Mouse (Mus musculus): ENCODE measurements around the gene Mageh1. TPM values are rescaled to one million over a fixed set of nuclear protein-coding genes. Genes with fewer than 3 reads are reported as not detected.
"Not testable (repeated sequence)": the region's sequence is repeated elsewhere in the genome, so short reads cannot be mapped to it uniquely, and the experiment has no call there.

Mageh1 gene
- polyA plus RNA-seq (2014; fragmentation: Nextera tagmentation; extraction: Ambion mirVana) = 32.6 and 46.9 TPM in 2 replicates

DNA sequence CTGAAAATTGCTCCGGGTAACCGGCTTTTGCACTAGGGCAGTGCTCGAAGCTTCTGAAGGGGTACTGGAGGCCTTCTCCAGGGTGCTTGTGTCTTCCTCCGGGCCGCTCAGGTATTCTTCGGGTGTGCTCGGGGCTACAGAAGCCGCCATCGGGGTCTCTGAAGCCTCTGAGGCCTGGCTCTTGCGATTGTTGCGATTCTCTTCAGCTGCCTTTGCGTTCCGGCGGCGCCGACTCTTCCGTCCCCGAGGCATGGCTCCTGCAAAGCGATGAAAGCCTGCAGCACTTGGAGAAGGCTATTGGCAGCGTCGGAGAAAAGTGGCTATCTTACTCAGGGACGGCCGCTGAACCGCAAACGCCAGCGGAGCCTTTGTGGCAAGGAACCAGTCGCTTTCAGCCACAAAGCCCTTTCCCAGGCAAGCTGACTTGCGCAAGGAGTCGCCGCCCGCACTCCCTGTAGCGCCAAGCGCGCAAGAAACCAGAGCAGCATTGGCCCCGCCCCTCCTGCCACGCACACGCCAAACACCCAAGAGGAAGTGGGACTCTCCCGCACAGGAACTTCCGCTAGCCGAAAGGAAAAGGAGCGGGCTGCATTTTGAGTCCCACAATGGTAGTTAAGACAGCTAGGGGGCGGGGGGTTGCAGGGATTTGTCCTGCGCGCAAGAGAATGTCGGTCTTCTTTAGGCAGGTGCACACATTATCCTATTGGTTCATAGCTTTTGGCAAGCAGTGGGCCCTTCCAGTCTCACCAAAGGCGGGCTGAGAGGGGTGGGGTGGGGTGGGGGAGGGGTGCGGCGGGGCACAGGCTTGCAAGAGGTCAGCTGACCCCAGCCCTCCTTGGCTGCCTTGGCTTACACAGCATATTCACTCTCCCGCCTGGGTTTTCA lies at the start of gene Mageh1:
Gene Mageh1, minus strand, starts transcription at position 489 of the 885 bp plus-strand sequence.
- Histone ChIP-seq H3K9me3 (replicated peaks; ENCODE audit: control insufficient read depth, low read length) (no peaks in the 10 kb centered on the region), H3K36me3 (ENCODE audit: control insufficient read depth, insufficient read depth, low read length) (no peaks in the 10 kb centered on the region), H3K4me3 (ENCODE audit: low read depth, low read length) (peak within 1 kb of the TSS; percentile 57), H3K4me2 (peak within 1 kb of the TSS; percentile 57), H3K27ac (ENCODE audit: low read depth, low read length) (peak within 1 kb of the TSS; percentile 59; the same call in 1 of the 2 replicates), H3K4me1 (ENCODE audit: control insufficient read depth, insufficient read depth, low read length) (no peaks in the 10 kb centered on the region), H3K27me3 (ENCODE audit: control insufficient read depth, insufficient read depth, low read length) (no peaks in the 10 kb centered on the region), H3K9ac (ENCODE audit: low read depth, low read length) (peak within 1 kb of the TSS; percentile 79)
- ATAC-seq (replicated peaks; ENCODE audit: insufficient number of reproducible peaks, low FRiP score, low TSS enrichment) = peak; percentile 92
- 17% methylated on average over 46 of the region's 49 CpGs for WGBS (ENCODE audit: insufficient replicate concordance)

DNA sequence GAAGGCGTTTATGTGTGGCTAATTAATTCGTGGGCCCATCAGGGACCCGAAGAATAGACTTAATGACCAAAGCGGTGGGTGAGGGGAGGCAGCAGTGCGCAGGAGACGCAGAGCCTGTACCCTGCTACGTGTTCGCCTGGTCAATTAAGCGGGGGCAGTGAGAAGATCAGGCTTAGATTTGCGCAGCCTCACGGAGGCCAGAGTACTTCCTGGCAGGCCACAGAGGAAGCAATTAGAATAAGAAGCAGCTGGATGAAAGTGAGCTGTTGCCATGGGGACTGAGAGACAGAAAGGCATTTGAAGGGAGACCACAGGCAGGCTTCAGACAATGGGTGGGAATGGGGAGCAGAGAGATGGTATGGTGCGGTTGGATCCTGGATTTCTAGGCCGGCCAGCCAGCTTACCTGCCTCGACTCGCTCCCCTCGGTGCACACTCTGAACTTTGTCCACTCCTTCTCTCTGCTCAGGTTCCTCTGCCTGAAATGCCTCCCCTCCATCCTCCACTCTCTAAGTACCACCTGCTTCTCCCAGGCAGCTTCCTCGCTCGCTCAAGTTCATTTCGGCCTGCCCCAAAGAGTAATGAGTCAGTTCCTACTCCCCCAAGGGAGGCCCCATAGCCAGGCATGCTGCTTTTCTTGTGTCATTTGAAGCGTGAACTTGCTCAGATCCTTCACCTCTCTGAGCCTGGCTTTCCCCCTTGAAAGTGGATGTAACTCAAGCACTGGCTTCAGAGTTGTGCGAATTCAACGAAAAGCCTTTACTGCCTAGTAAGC lies 783 bp upstream of the Mageh1 start:
- H3K27ac ChIP-seq (ENCODE audit: low read depth, low read length); H3K9me3 ChIP-seq (replicated peaks; ENCODE audit: control insufficient read depth, low read length); H3K4me1 ChIP-seq (ENCODE audit: control insufficient read depth, insufficient read depth, low read length); H3K36me3 ChIP-seq (ENCODE audit: control insufficient read depth, insufficient read depth, low read length); H3K9ac ChIP-seq (ENCODE audit: low read depth, low read length); H3K27me3 ChIP-seq (ENCODE audit: control insufficient read depth, insufficient read depth, low read length): not testable (repeated sequence)
- H3K4me2 ChIP-seq = peak overlapping the region; percentile 57
- WGBS (ENCODE audit: insufficient replicate concordance) = 14% methylated on average over 6 of the region's 22 CpGs
- ATAC-seq (replicated peaks; ENCODE audit: insufficient number of reproducible peaks, low FRiP score, low TSS enrichment) = peak; percentile 37; the same call in 1 of the 2 replicates
- H3K4me3 ChIP-seq (ENCODE audit: low read depth, low read length) = peak overlapping the region; percentile 57

DNA sequence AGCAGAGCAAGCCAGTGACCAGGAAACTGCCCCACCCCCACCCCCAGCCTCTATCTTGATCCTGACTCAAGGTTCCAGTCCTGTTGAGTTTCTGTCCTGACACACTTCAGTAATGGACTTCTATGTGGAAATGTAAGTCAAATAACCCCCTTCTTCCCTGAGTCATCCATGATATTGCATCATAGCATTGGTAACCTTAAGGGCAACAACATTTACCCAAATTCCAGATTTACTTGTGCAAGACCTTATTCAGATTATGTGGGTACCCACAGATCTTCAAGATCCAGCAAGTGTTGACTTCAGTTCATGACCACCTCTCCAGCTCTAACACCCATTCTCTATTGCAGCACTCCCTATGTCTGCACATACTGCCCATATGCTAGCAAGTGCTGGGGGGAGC lies 5.8 kb downstream of the Mageh1 start:
- H3K27me3 ChIP-seq (ENCODE audit: control insufficient read depth, insufficient read depth, low read length); ATAC-seq (replicated peaks; ENCODE audit: insufficient number of reproducible peaks, low FRiP score, low TSS enrichment); H3K9me3 ChIP-seq (replicated peaks; ENCODE audit: control insufficient read depth, low read length); H3K4me1 ChIP-seq (ENCODE audit: control insufficient read depth, insufficient read depth, low read length); H3K27ac ChIP-seq (ENCODE audit: low read depth, low read length); H3K4me3 ChIP-seq (ENCODE audit: low read depth, low read length); H3K36me3 ChIP-seq (ENCODE audit: control insufficient read depth, insufficient read depth, low read length); H3K4me2 ChIP-seq; H3K9ac ChIP-seq (ENCODE audit: low read depth, low read length): not testable (repeated sequence)

- not testable (repeated sequence) for ATAC-seq (replicated peaks; ENCODE audit: insufficient number of reproducible peaks, low FRiP score, low TSS enrichment); H3K4me3 ChIP-seq (ENCODE audit: low read depth, low read length); H3K9me3 ChIP-seq (replicated peaks; ENCODE audit: control insufficient read depth, low read length)
Measured at GRCm38 (mm10) chrX:153025709-153026108, 11.7 kb downstream of the Mageh1 start.

GRCm38 (mm10) chrX:153025255-153025654 lies 12.1 kb downstream of the Mageh1 start:
- not testable (repeated sequence) for ATAC-seq (replicated peaks; ENCODE audit: insufficient number of reproducible peaks, low FRiP score, low TSS enrichment)

More at GRCm38 (mm10) chrX:153025709-153026108, 11.7 kb downstream of the Mageh1 start:
- WGBS (ENCODE audit: insufficient replicate concordance) = no CpG with 5 or more reads among the region's 3 CpGs
- H3K9ac ChIP-seq (ENCODE audit: low read depth, low read length); H3K4me1 ChIP-seq (ENCODE audit: control insufficient read depth, insufficient read depth, low read length); H3K4me2 ChIP-seq; H3K27me3 ChIP-seq (ENCODE audit: control insufficient read depth, insufficient read depth, low read length); H3K36me3 ChIP-seq (ENCODE audit: control insufficient read depth, insufficient read depth, low read length); H3K27ac ChIP-seq (ENCODE audit: low read depth, low read length): not testable (repeated sequence)

DNA sequence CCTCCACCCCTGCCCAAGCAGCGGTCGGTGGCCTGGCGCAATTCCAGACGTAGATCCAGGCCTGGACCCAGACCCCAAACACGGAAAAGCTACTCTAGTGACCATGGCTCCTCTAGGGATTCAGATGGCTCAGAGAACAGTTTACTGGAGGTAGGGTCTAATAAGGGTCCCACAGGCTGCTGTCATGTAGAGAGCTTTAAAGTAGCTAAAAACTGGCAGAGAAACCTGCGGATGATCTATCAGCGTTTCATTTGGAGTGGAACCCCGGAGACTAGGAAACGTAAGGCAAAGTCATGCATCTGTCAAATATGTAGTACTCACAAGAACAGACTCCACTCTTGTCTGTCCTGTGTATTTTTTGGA lies 29.7 kb downstream of the Mageh1 start:
- peak overlapping the region; percentile 62; the same call in 1 of the 2 replicates for H3K9ac ChIP-seq (ENCODE audit: low read depth, low read length)
- no peak overlapping the region for H3K27ac ChIP-seq (ENCODE audit: low read depth, low read length)
- H3K4me1 ChIP-seq (ENCODE audit: control insufficient read depth, insufficient read depth, low read length) = no peaks in the 10 kb centered on the region
- WGBS (ENCODE audit: insufficient replicate concordance) = 31% methylated on average over 9 of the region's 9 CpGs
- no peaks in the 10 kb centered on the region; the same call in 1 of the 2 replicates for H3K27me3 ChIP-seq (ENCODE audit: control insufficient read depth, insufficient read depth, low read length)
- no peaks in the 10 kb centered on the region for H3K36me3 ChIP-seq (ENCODE audit: control insufficient read depth, insufficient read depth, low read length)
- H3K4me2 ChIP-seq = peak overlapping the region; percentile 67
- H3K4me3 ChIP-seq (ENCODE audit: low read depth, low read length) = peak overlapping the region; percentile 58
- no peaks in the 10 kb centered on the region for H3K9me3 ChIP-seq (replicated peaks; ENCODE audit: control insufficient read depth, low read length)
- ATAC-seq (replicated peaks; ENCODE audit: insufficient number of reproducible peaks, low FRiP score, low TSS enrichment) = no peak

More at GRCm38 (mm10) chrX:153025255-153025654, 12.1 kb downstream of the Mageh1 start:
- H3K36me3 ChIP-seq (ENCODE audit: control insufficient read depth, insufficient read depth, low read length); H3K4me1 ChIP-seq (ENCODE audit: control insufficient read depth, insufficient read depth, low read length); H3K9me3 ChIP-seq (replicated peaks; ENCODE audit: control insufficient read depth, low read length); H3K9ac ChIP-seq (ENCODE audit: low read depth, low read length); H3K27ac ChIP-seq (ENCODE audit: low read depth, low read length); H3K4me3 ChIP-seq (ENCODE audit: low read depth, low read length); H3K4me2 ChIP-seq; H3K27me3 ChIP-seq (ENCODE audit: control insufficient read depth, insufficient read depth, low read length): not testable (repeated sequence)
- no CpG with 5 or more reads among the region's 3 CpGs for WGBS (ENCODE audit: insufficient replicate concordance)

DNA sequence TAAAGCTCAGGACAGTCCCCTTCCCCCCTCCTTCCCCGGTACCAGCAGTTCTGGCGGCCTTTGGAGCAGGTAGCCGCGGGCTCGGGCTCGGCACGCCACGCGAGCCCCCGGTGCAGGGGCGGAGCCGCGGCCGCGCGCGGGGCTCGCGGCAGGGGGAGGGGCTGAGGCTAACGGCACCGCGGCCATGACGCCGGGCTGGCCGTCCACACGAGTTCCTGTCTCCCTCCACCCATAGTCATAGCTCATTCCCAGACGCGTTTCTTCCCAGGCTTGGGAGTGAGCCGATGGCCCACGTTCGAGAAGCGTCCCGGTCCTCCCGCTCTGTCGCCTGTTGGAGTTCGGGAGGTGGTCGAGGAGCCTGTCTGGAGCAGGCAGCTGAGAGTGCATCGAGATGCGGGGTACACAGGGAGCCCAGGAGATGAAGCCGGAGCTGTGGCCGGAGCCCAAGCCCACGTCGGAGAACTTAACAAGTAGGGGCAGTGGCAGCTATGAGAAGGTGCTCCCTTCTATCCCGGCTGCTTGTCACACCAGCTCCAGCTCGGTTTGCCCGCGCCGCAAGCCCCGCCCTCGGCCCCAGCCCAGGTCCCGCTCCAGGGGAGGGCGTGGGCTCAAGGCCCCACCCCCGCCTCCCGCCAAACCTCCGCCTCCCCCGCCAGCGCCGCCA lies 30.2 kb downstream of the Mageh1 start:
- peak; percentile 90 for ATAC-seq (replicated peaks; ENCODE audit: insufficient number of reproducible peaks, low FRiP score, low TSS enrichment)
- 23% methylated on average over 54 of the region's 58 CpGs for WGBS (ENCODE audit: insufficient replicate concordance)
- peak overlapping the region; percentile 67 for H3K4me2 ChIP-seq
- H3K9me3 ChIP-seq (replicated peaks; ENCODE audit: control insufficient read depth, low read length) = no peaks in the 10 kb centered on the region
- peak overlapping the region; percentile 62 for H3K9ac ChIP-seq (ENCODE audit: low read depth, low read length)
- no peaks in the 10 kb centered on the region for H3K36me3 ChIP-seq (ENCODE audit: control insufficient read depth, insufficient read depth, low read length)
- no peaks in the 10 kb centered on the region; the same call in 1 of the 2 replicates for H3K27me3 ChIP-seq (ENCODE audit: control insufficient read depth, insufficient read depth, low read length)
- peak overlapping the region; percentile 58 for H3K4me3 ChIP-seq (ENCODE audit: low read depth, low read length)
- H3K4me1 ChIP-seq (ENCODE audit: control insufficient read depth, insufficient read depth, low read length) = no peaks in the 10 kb centered on the region
- peak overlapping the region; percentile 59 for H3K27ac ChIP-seq (ENCODE audit: low read depth, low read length)

GRCm38 (mm10) chrX:153006387-153006841 lies 31.0 kb downstream of the Mageh1 start, which contains the start of gene Usp51:
TSS of gene Usp51 (plus strand) at chrX:153006469.
- Histone ChIP-seq H3K4me1 (ENCODE audit: control insufficient read depth, insufficient read depth, low read length) (no peaks in the 10 kb centered on the region), H3K27ac (ENCODE audit: low read depth, low read length) (peak within 1 kb of the TSS; percentile 59), H3K27me3 (ENCODE audit: control insufficient read depth, insufficient read depth, low read length) (no peaks in the 10 kb centered on the region; the same call in 1 of the 2 replicates), H3K4me3 (ENCODE audit: low read depth, low read length) (peak within 1 kb of the TSS; percentile 58), H3K36me3 (ENCODE audit: control insufficient read depth, insufficient read depth, low read length) (no peaks in the 10 kb centered on the region), H3K9me3 (replicated peaks; ENCODE audit: control insufficient read depth, low read length) (no peaks in the 10 kb centered on the region), H3K9ac (ENCODE audit: low read depth, low read length) (peak within 1 kb of the TSS; percentile 62), H3K4me2 (peak within 1 kb of the TSS; percentile 67)
- WGBS (ENCODE audit: insufficient replicate concordance) = 18% methylated on average over 23 of the region's 23 CpGs
- no peak; the same call in 1 of the 2 replicates for ATAC-seq (replicated peaks; ENCODE audit: insufficient number of reproducible peaks, low FRiP score, low TSS enrichment)
